Mouse (Mus musculus) MEL (cell line): ENCODE measurements around the gene Pdik1l. TPM values are rescaled to one million over a fixed set of nuclear protein-coding genes. Genes with fewer than 3 reads are reported as not detected.

ENCODE experiments used
- DNase-seq: peaks from one replicate; pipeline ENCODE4 v3.0.0; 2011; ENCODE audit warnings: low read depth, low spot score
- H3K27ac ChIP-seq: 2 replicates; pipeline ENCODE4 v1.5.1; 2012; ENCODE audit warnings: low read depth, mild to moderate bottlenecking, control low read depth, low read length, moderate library complexity; ENCODE audit not compliant: control insufficient read depth
- H3K27me3 ChIP-seq, 2 experiments: fragments of 150-350 bp in 1 of 2; sonication (generic) in 1 of 2; 2 replicates each; pipeline ENCODE4 v1.6.1; 2012; ENCODE audit warnings: low read length in 2 of 2, mild to moderate bottlenecking in 2 of 2, improper control_type of control experiment in 1 of 2, moderate library complexity in 1 of 2; ENCODE audit not compliant: insufficient read depth in 2 of 2, control insufficient read depth in 1 of 2
- H3K36me3 ChIP-seq, 2 experiments: 2 replicates each; pipeline ENCODE4 v1.6.1; 2012 to 2014; ENCODE audit warnings: low read length in 2 of 2, improper control_type of control experiment in 1 of 2, inconsistent platforms in 1 of 2, mild to moderate bottlenecking in 1 of 2; ENCODE audit not compliant: insufficient read depth in 2 of 2, control insufficient read depth in 1 of 2
- H3K4me1 ChIP-seq, 2 experiments: fragments of 150-350 bp in 1 of 2; sonication (generic) in 1 of 2; 2 replicates each; pipeline ENCODE4 v1.6.1; 2012; ENCODE audit warnings: low read length in 2 of 2, improper control_type of control experiment in 1 of 2, mild to moderate bottlenecking in 1 of 2; ENCODE audit not compliant: insufficient read depth in 2 of 2, control insufficient read depth in 1 of 2
- H3K4me3 ChIP-seq, 2 experiments: fragments of 150-350 bp in 1 of 2; sonication (generic) in 1 of 2; 2 replicates each; pipeline ENCODE4 v1.5.1; 2012; ENCODE audit warnings: low read depth in 2 of 2, low read length in 2 of 2, mild to moderate bottlenecking in 2 of 2, moderate library complexity in 2 of 2, control low read depth in 1 of 2, improper control_type of control experiment in 1 of 2; ENCODE audit not compliant: control insufficient read depth in 1 of 2, insufficient read depth in 1 of 2
- H3K79me2 ChIP-seq: 2 replicates; pipeline ENCODE4 v1.6.1; 2012; ENCODE audit warnings: mild to moderate bottlenecking, low read length, moderate library complexity; ENCODE audit not compliant: control insufficient read depth, poor library complexity, insufficient read depth
- H3K9ac ChIP-seq: 2 replicates; pipeline ENCODE4 v1.6.1; 2012; ENCODE audit warnings: low read depth, mild to moderate bottlenecking, control low read depth, low read length, moderate library complexity; ENCODE audit not compliant: control insufficient read depth, poor library complexity, severe bottlenecking
- H3K9me3 ChIP-seq: fragments of 150-350 bp; sonication (generic); replicated peaks from 2 replicates; pipeline ENCODE4 v1.6.1; 2012; ENCODE audit warnings: mild to moderate bottlenecking, low read length, improper control_type of control experiment, moderate library complexity; ENCODE audit not compliant: insufficient read depth
- BHLHE40 ChIP-seq: IDR thresholded peaks from 2 replicates; pipeline ENCODE4 v1.6.1; 2012; ENCODE audit warnings: low read depth, mild to moderate bottlenecking, inconsistent platforms, low read length, improper control_type of control experiment, borderline replicate concordance
- CHD1 ChIP-seq: IDR thresholded peaks from 2 replicates; pipeline ENCODE4 v1.6.1; 2012; ENCODE audit warnings: low read depth, mild to moderate bottlenecking, inconsistent platforms, low read length, improper control_type of control experiment
- CHD2 ChIP-seq: IDR thresholded peaks from 2 replicates; pipeline ENCODE4 v1.6.1; 2011; ENCODE audit warnings: low read length, improper control_type of control experiment
- CTCF ChIP-seq, 3 experiments: IDR thresholded peaks in 2 of 3; conservative IDR thresholded peaks in 1 of 3; 2 replicates each; pipeline ENCODE4 v1.5.1; 2011 to 2012; ENCODE audit warnings: low read length in 3 of 3, low read depth in 2 of 3, mild to moderate bottlenecking in 2 of 3, improper control_type of control experiment in 1 of 3, inconsistent platforms in 1 of 3, mixed read lengths in 1 of 3, moderate library complexity in 1 of 3; ENCODE audit not compliant: control insufficient read depth in 1 of 3, insufficient read depth in 1 of 3, poor library complexity in 1 of 3, severe bottlenecking in 1 of 3
- E2F4 ChIP-seq: IDR thresholded peaks from 2 replicates; pipeline ENCODE4 v1.6.1; 2011; ENCODE audit warnings: low read depth, low read length, improper control_type of control experiment, borderline replicate concordance
- ELF1 ChIP-seq: IDR thresholded peaks from 2 replicates; pipeline ENCODE4 v1.6.1; 2014; ENCODE audit warnings: low read depth, mild to moderate bottlenecking, inconsistent platforms, low read length, improper control_type of control experiment, moderate library complexity
- EP300 ChIP-seq, 2 experiments: IDR thresholded peaks; 2 replicates each; pipeline ENCODE4 v1.6.1; 2011; ENCODE audit warnings: improper control_type of control experiment in 2 of 2, low read length in 2 of 2, low read depth in 1 of 2, mild to moderate bottlenecking in 1 of 2
- ETS1 ChIP-seq: IDR thresholded peaks from 2 replicates; pipeline ENCODE4 v1.6.1; 2012; ENCODE audit warnings: low read depth, mild to moderate bottlenecking, inconsistent platforms, low read length, improper control_type of control experiment, moderate library complexity
- GABPA ChIP-seq: IDR thresholded peaks from 2 replicates; pipeline ENCODE4 v1.6.1; 2012; ENCODE audit warnings: low read depth, mild to moderate bottlenecking, inconsistent platforms, low read length, improper control_type of control experiment, moderate library complexity
- GATA1 ChIP-seq: IDR thresholded peaks from 2 replicates; pipeline ENCODE4 v1.6.1; 2011; ENCODE audit warnings: low read depth, low read length, improper control_type of control experiment
- HCFC1 ChIP-seq: IDR thresholded peaks from 2 replicates; pipeline ENCODE4 v1.6.1; 2012; ENCODE audit warnings: low read depth, mild to moderate bottlenecking, inconsistent platforms, low read length, improper control_type of control experiment, moderate library complexity
- JUND ChIP-seq: IDR thresholded peaks from 2 replicates; pipeline ENCODE4 v1.6.1; 2011; ENCODE audit warnings: low read depth, mild to moderate bottlenecking, improper control_type of control experiment, low read length
- KAT2A ChIP-seq: conservative IDR thresholded peaks from 2 replicates; pipeline ENCODE4 v1.6.1; 2012; ENCODE audit warnings: low read depth, low read length, improper control_type of control experiment, inconsistent platforms
- MAFK ChIP-seq: IDR thresholded peaks from 2 replicates; pipeline ENCODE4 v1.6.1; 2011; ENCODE audit warnings: low read depth, mild to moderate bottlenecking, low read length, improper control_type of control experiment, borderline replicate concordance
- MAZ ChIP-seq: IDR thresholded peaks from 2 replicates; pipeline ENCODE4 v1.6.1; 2012; ENCODE audit warnings: low read depth, mild to moderate bottlenecking, inconsistent platforms, low read length, improper control_type of control experiment
- MEF2A ChIP-seq: IDR thresholded peaks from 2 replicates; pipeline ENCODE4 v1.6.1; 2014; ENCODE audit warnings: low read depth, mild to moderate bottlenecking, inconsistent platforms, low read length, improper control_type of control experiment; ENCODE audit not compliant: poor library complexity, insufficient replicate concordance, severe bottlenecking; ENCODE audit errors: extremely low read depth
- MXI1 ChIP-seq: IDR thresholded peaks from 2 replicates; pipeline ENCODE4 v1.6.1; 2011; ENCODE audit warnings: mild to moderate bottlenecking, low read depth, low read length, improper control_type of control experiment
- MYB ChIP-seq: IDR thresholded peaks from 2 replicates; pipeline ENCODE4 v1.6.1; 2011; ENCODE audit warnings: mild to moderate bottlenecking, low read depth, low read length, improper control_type of control experiment
- MYC ChIP-seq: IDR thresholded peaks from 2 replicates; pipeline ENCODE4 v1.6.1; 2011; ENCODE audit warnings: low read depth, mild to moderate bottlenecking, low read length, improper control_type of control experiment, moderate library complexity
- NRF1 ChIP-seq: IDR thresholded peaks from 2 replicates; pipeline ENCODE4 v1.6.1; 2014; ENCODE audit warnings: low read depth, mild to moderate bottlenecking, inconsistent platforms, low read length, improper control_type of control experiment, moderate library complexity; ENCODE audit not compliant: poor library complexity, insufficient read depth, severe bottlenecking
- POLR2A ChIP-seq, 2 experiments: IDR thresholded peaks; 2 replicates each; pipeline ENCODE4 v1.6.1; 2011 to 2012; ENCODE audit warnings: low read length in 2 of 2, mild to moderate bottlenecking in 2 of 2, control low read depth in 1 of 2, improper control_type of control experiment in 1 of 2, low read depth in 1 of 2, moderate library complexity in 1 of 2; ENCODE audit not compliant: control insufficient read depth in 1 of 2, insufficient read depth in 1 of 2, poor library complexity in 1 of 2
- POLR2AphosphoS2 ChIP-seq: IDR thresholded peaks from 2 replicates; pipeline ENCODE4 v1.6.1; 2011; ENCODE audit warnings: low read length, improper control_type of control experiment
- RAD21 ChIP-seq: IDR thresholded peaks from 2 replicates; pipeline ENCODE4 v1.6.1; 2011; ENCODE audit warnings: mild to moderate bottlenecking, low read depth, low read length, improper control_type of control experiment
- RCOR1 ChIP-seq: IDR thresholded peaks from 2 replicates; pipeline ENCODE4 v1.6.1; 2012; ENCODE audit warnings: low read depth, mild to moderate bottlenecking, inconsistent platforms, low read length, improper control_type of control experiment
- SIN3A ChIP-seq: IDR thresholded peaks from 2 replicates; pipeline ENCODE4 v1.6.1; 2012; ENCODE audit warnings: low read length, improper control_type of control experiment, inconsistent platforms
- SMC3 ChIP-seq: IDR thresholded peaks from 2 replicates; pipeline ENCODE4 v1.6.1; 2011; ENCODE audit warnings: low read depth, low read length, improper control_type of control experiment
- TBP ChIP-seq: IDR thresholded peaks from 2 replicates; pipeline ENCODE4 v1.8.0; 2011; ENCODE audit warnings: low read depth, low read length, improper control_type of control experiment
- TCF12 ChIP-seq: IDR thresholded peaks from 2 replicates; pipeline ENCODE4 v1.6.1; 2014; ENCODE audit warnings: low read depth, mild to moderate bottlenecking, inconsistent platforms, low read length, improper control_type of control experiment, moderate library complexity
- UBTF ChIP-seq: IDR thresholded peaks from 2 replicates; pipeline ENCODE4 v1.6.1; 2012; ENCODE audit warnings: low read depth, mild to moderate bottlenecking, inconsistent platforms, low read length, improper control_type of control experiment, moderate library complexity, borderline replicate concordance; ENCODE audit not compliant: insufficient read depth
- USF1 ChIP-seq: IDR thresholded peaks from 2 replicates; pipeline ENCODE4 v1.6.1; 2014; ENCODE audit warnings: low read depth, mild to moderate bottlenecking, inconsistent platforms, low read length, improper control_type of control experiment, moderate library complexity
- USF2 ChIP-seq, 2 experiments: IDR thresholded peaks; 2 replicates each; pipeline ENCODE4 v1.6.1; 2011 to 2012; ENCODE audit warnings: improper control_type of control experiment in 2 of 2, low read length in 2 of 2, borderline replicate concordance in 1 of 2, inconsistent platforms in 1 of 2, low read depth in 1 of 2, mild to moderate bottlenecking in 1 of 2; ENCODE audit not compliant: insufficient read depth in 1 of 2
- ZC3H11A ChIP-seq: IDR thresholded peaks from 2 replicates; pipeline ENCODE4 v1.6.1; 2012; ENCODE audit warnings: low read depth, mild to moderate bottlenecking, inconsistent platforms, low read length, improper control_type of control experiment
- ZMIZ1 ChIP-seq: IDR thresholded peaks from 2 replicates; pipeline ENCODE4 v1.6.1; 2012; ENCODE audit warnings: low read depth, mild to moderate bottlenecking, inconsistent platforms, low read length, improper control_type of control experiment, moderate library complexity
- ZNF384 ChIP-seq: IDR thresholded peaks from 2 replicates; pipeline ENCODE4 v1.6.1; 2012; ENCODE audit warnings: low read depth, mild to moderate bottlenecking, inconsistent platforms, low read length, improper control_type of control experiment
- polyA plus RNA-seq, 2 experiments: library from polyadenylated mRNA; stranded (reverse) in 1 of 2; unstranded in 1 of 2; fragments of >175 nt in 1 of 2; fragments of >200 nt in 1 of 2; gene quantifications; 2 replicates each; pipeline versions ENCODE4 v1.2.1 to v1.2.4; 2012; ENCODE audit warnings: low replicate concordance in 2 of 2, low read depth in 1 of 2; ENCODE audit not compliant: insufficient read length in 2 of 2, insufficient read depth in 1 of 2, missing spikeins in 1 of 2
- total RNA-seq: library from RNA; depleted of rRNA; stranded (reverse); fragments of 300-350 nt; gene quantifications from 2 replicates; pipeline ENCODE4 v1.2.3, GENCODE M21; 2012; rRNA removed

Gene Pdik1l
- 13.0 and 14.3 TPM in 2 replicates for total RNA-seq
- polyA plus RNA-seq = 10 to 100 TPM; 11.7 to 32.1 TPM

DNA sequence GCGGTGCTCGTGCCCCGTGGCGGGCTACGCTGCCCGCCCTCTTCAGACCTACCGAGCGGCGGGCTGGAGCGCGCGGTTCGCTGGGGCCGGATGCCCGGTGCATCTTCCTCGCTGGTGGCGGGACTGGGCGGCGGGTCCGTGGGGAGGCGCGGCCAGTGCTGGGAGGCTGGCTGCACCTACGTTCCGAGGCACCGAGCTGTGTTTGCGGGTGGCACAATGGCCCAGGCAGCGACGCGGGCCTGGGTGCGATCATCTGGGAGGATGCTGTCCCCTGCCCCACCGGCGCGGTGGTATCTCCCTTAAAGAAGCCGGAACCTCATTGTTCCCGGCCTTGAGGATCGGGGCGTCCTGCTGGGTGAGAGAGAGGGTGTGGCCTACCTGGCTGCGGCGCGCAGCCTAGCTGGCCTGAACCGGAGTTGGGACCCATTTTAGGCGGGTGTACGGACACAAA is at the start of gene Pdik1l:
Gene Pdik1l (minus strand): TSS at position 321 of the 451 bp plus-strand sequence.
- Histone ChIP-seq H3K36me3 (peaks cover 5 to 24% of the 10 kb centered on the region in 2 experiments), H3K79me2 (peaks cover 13% of the 10 kb centered on the region), H3K4me3 (peak within 1 kb of the TSS; percentile 96 to 97), H3K4me1 (peaks cover 2 to 21% of the 10 kb centered on the region in 2 experiments; a peak in 3 of 4 replicates), H3K9ac (peak within 1 kb of the TSS; percentile 99), H3K9me3 (no peaks in the 10 kb centered on the region), H3K27me3 (no peaks in the 10 kb centered on the region), H3K27ac (peak within 1 kb of the TSS; percentile 87)
- TF ChIP-seq ZMIZ1 (no peak; the same call in 1 of the 2 replicates), MAFK (no peak), JUND (no peak), HCFC1 (peak; percentile 65), GATA1 (no peak), POLR2A (IDR thresholded peaks at IDR 0.05; ENCODE audit: control insufficient read depth in 1 of 2, insufficient read depth in 1 of 2, low read depth in 1 of 2, low read length in 2 of 2, poor library complexity in 1 of 2) (peak; percentile 14 to 67; a peak in 3 of 4 replicates), ELF1 (peak; percentile 52; the same call in 1 of the 2 replicates), MAZ (no peak), TBP (no peak), BHLHE40 (no peak), USF1 (no peak), MEF2A (no peak), MYC (no peak), MYB (no peak), ETS1 (no peak), EP300 (IDR thresholded peaks at IDR 0.05; ENCODE audit: low read depth in 1 of 2, low read length in 2 of 2) (no peak), CHD1 (peak; percentile 97), RAD21 (no peak), SMC3 (no peak), NRF1 (0 out of 2 replicates have a peak, but pooled peaks have one; percentile 22), POLR2AphosphoS2 (peak; percentile 11; the same call in 1 of the 2 replicates), TCF12 (peak; percentile 18; the same call in 1 of the 2 replicates), KAT2A (no peak; the same call in 1 of the 2 replicates), USF2 (IDR thresholded peaks at IDR 0.05; ENCODE audit: borderline replicate concordance in 1 of 2, insufficient read depth in 1 of 2, low read depth in 1 of 2, low read length in 2 of 2) (no peak), ZC3H11A (no peak), RCOR1 (no peak), MXI1 (no peak; the same call in 1 of the 2 replicates), GABPA (no peak), CHD2 (no peak), E2F4 (no peak), SIN3A (peak; percentile 3; the same call in 1 of the 2 replicates), UBTF (no peak), ZNF384 (no peak), CTCF (IDR thresholded peaks at IDR 0.05 in 2 of 3, conservative IDR thresholded peaks at IDR 0.05 in 1 of 3; ENCODE audit: control insufficient read depth in 1 of 3, insufficient read depth in 1 of 3, low read depth in 2 of 3, low read length in 3 of 3, poor library complexity in 1 of 3, severe bottlenecking in 1 of 3) (no peak)
- DNase-seq = peak; percentile 93
